Mouse (Mus musculus): ENCODE measurements around the gene Tkt. TPM values are rescaled to one million over a fixed set of nuclear protein-coding genes. Genes with fewer than 3 reads are reported as not detected.

Tkt gene
- polyA plus RNA-seq, 1 experiment from 2014 or later, result 132 TPM

GRCm38 (mm10) chr14:30559321-30559850 is 11.2 kb downstream of the Tkt start:
- H3K4me3 ChIP-seq (ENCODE audit: low read depth, low read length), result no peak overlapping the region
- no peak overlapping the region for H3K9ac ChIP-seq (replicated peaks; ENCODE audit: low read depth)
- no peaks in the 10 kb centered on the region for H3K4me1 ChIP-seq (ENCODE audit: insufficient read depth, low read depth, low read length)
- no peaks in the 10 kb centered on the region for H3K27me3 ChIP-seq (replicated peaks; ENCODE audit: insufficient read depth, low read length)
- no peak for ATAC-seq
- H3K9me3 ChIP-seq (ENCODE audit: low read length), result no peaks in the 10 kb centered on the region
- TF ChIP-seq CTCF (IDR thresholded peaks at IDR 0.05) (no peak), EP300 (IDR thresholded peaks at IDR 0.05) (no peak)
- no peak overlapping the region for H3K27ac ChIP-seq (ENCODE audit: low read length)
- DNase-seq (ENCODE audit: low spot score), result no peak
- WGBS, result 85% methylated on average over 17 of the region's 17 CpGs
- H3K36me3 ChIP-seq (ENCODE audit: insufficient read depth, low read length), result peaks cover 19% of the 10 kb centered on the region; the same call in 1 of the 2 replicates
- no peak overlapping the region for H3K4me2 ChIP-seq (replicated peaks; ENCODE audit: low read depth, low read length)

GRCm38 (mm10) chr14:30560803-30561389 is 12.7 kb downstream of the Tkt start:
- Histone ChIP-seq H3K4me1 (ENCODE audit: insufficient read depth, low read depth, low read length) (no peaks in the 10 kb centered on the region), H3K27me3 (replicated peaks; ENCODE audit: insufficient read depth, low read length) (no peaks in the 10 kb centered on the region), H3K36me3 (ENCODE audit: insufficient read depth, low read length) (peaks cover 19% of the 10 kb centered on the region; the same call in 1 of the 2 replicates), H3K4me3 (ENCODE audit: low read depth, low read length) (no peak overlapping the region), H3K9ac (replicated peaks; ENCODE audit: low read depth) (no peak overlapping the region), H3K27ac (ENCODE audit: low read length) (no peak overlapping the region), H3K9me3 (ENCODE audit: low read length) (no peaks in the 10 kb centered on the region), H3K4me2 (replicated peaks; ENCODE audit: low read depth, low read length) (no peak overlapping the region)
- no peak for ATAC-seq
- TF ChIP-seq EP300 (IDR thresholded peaks at IDR 0.05) (no peak), CTCF (IDR thresholded peaks at IDR 0.05) (no peak)
- 90% methylated on average over 13 of the region's 13 CpGs for WGBS
- no peak for DNase-seq (ENCODE audit: low spot score)

GRCm38 (mm10) chr14:30561470-30562187 is 13.5 kb downstream of the Tkt start:
- DNase-seq (ENCODE audit: low spot score), result peak; percentile 39
- peaks cover 19% of the 10 kb centered on the region; the same call in 1 of the 2 replicates for H3K36me3 ChIP-seq (ENCODE audit: insufficient read depth, low read length)

GRCm38 (mm10) chr14:30562343-30562742 is 14.2 kb downstream of the Tkt start:
- Histone ChIP-seq H3K36me3 (ENCODE audit: insufficient read depth, low read length) (peaks cover 19% of the 10 kb centered on the region; the same call in 1 of the 2 replicates), H3K4me2 (replicated peaks; ENCODE audit: low read depth, low read length) (no peak overlapping the region), H3K27me3 (replicated peaks; ENCODE audit: insufficient read depth, low read length) (no peaks in the 10 kb centered on the region), H3K4me3 (ENCODE audit: low read depth, low read length) (no peak overlapping the region), H3K27ac (ENCODE audit: low read length) (no peak overlapping the region), H3K9me3 (ENCODE audit: low read length) (no peaks in the 10 kb centered on the region), H3K4me1 (ENCODE audit: insufficient read depth, low read depth, low read length) (no peaks in the 10 kb centered on the region), H3K9ac (replicated peaks; ENCODE audit: low read depth) (no peak overlapping the region)
- no peak for DNase-seq (ENCODE audit: low spot score)
- no peak for ATAC-seq
- no peak for TF ChIP-seq CTCF (IDR thresholded peaks at IDR 0.05)

More at GRCm38 (mm10) chr14:30561470-30562187, 13.5 kb downstream of the Tkt start:
- 66% methylated on average over 14 of the region's 14 CpGs for WGBS
- no peaks in the 10 kb centered on the region for H3K27me3 ChIP-seq (replicated peaks; ENCODE audit: insufficient read depth, low read length)
- no peak overlapping the region for H3K4me3 ChIP-seq (ENCODE audit: low read depth, low read length)
- TF ChIP-seq EP300 (IDR thresholded peaks at IDR 0.05) (no peak), CTCF (IDR thresholded peaks at IDR 0.05) (no peak)
- no peak overlapping the region; the same call in 1 of the 2 replicates for H3K27ac ChIP-seq (ENCODE audit: low read length)
- no peak overlapping the region for H3K4me2 ChIP-seq (replicated peaks; ENCODE audit: low read depth, low read length)
- no peaks in the 10 kb centered on the region for H3K9me3 ChIP-seq (ENCODE audit: low read length)
- no peak overlapping the region for H3K9ac ChIP-seq (replicated peaks; ENCODE audit: low read depth)
- peak; percentile 33 for ATAC-seq
- H3K4me1 ChIP-seq (ENCODE audit: insufficient read depth, low read depth, low read length), result no peaks in the 10 kb centered on the region

- Histone ChIP-seq H3K36me3 (ENCODE audit: insufficient read depth, low read length) (peaks cover 24% of the 10 kb centered on the region), H3K9me3 (ENCODE audit: low read length) (no peaks in the 10 kb centered on the region), H3K27ac (ENCODE audit: low read length) (no peak overlapping the region), H3K27me3 (replicated peaks; ENCODE audit: insufficient read depth, low read length) (no peaks in the 10 kb centered on the region), H3K9ac (replicated peaks; ENCODE audit: low read depth) (no peak overlapping the region), H3K4me2 (replicated peaks; ENCODE audit: low read depth, low read length) (no peak overlapping the region), H3K4me1 (ENCODE audit: insufficient read depth, low read depth, low read length) (no peaks in the 10 kb centered on the region), H3K4me3 (ENCODE audit: low read depth, low read length) (no peak overlapping the region)
- TF ChIP-seq EP300 (IDR thresholded peaks at IDR 0.05) (no peak), CTCF (IDR thresholded peaks at IDR 0.05) (no peak)
- DNase-seq (ENCODE audit: low spot score) (peak; percentile 57), ATAC-seq (peak; percentile 66)
- 67% methylated on average over 2 of the region's 2 CpGs for WGBS
Observed at GRCm38 (mm10) chr14:30564451-30564850, 16.3 kb downstream of the Tkt start.

GRCm38 (mm10) chr14:30566317-30566716 is 18.2 kb downstream of the Tkt start:
- H3K27ac ChIP-seq (ENCODE audit: low read length), result no peak overlapping the region
- no peak overlapping the region for H3K9ac ChIP-seq (replicated peaks; ENCODE audit: low read depth)
- TF ChIP-seq EP300 (IDR thresholded peaks at IDR 0.05) (no peak), CTCF (IDR thresholded peaks at IDR 0.05) (no peak)
- H3K4me2 ChIP-seq (replicated peaks; ENCODE audit: low read depth, low read length), result no peak overlapping the region
- H3K4me1 ChIP-seq (ENCODE audit: insufficient read depth, low read depth, low read length), result no peaks in the 10 kb centered on the region
- no peak for ATAC-seq
- DNase-seq (ENCODE audit: low spot score), result no peak
- 86% methylated on average over 6 of the region's 6 CpGs for WGBS
- H3K4me3 ChIP-seq (ENCODE audit: low read depth, low read length), result no peak overlapping the region
- H3K36me3 ChIP-seq (ENCODE audit: insufficient read depth, low read length), result peaks cover 19% of the 10 kb centered on the region
- no peaks in the 10 kb centered on the region for H3K27me3 ChIP-seq (replicated peaks; ENCODE audit: insufficient read depth, low read length)
- no peaks in the 10 kb centered on the region for H3K9me3 ChIP-seq (ENCODE audit: low read length)

Data from lung, postnatal 0 days (tissue).